Mouse (Mus musculus) cerebellum, adult (tissue): ENCODE results near the gene Sh3pxd2a.

Source experiments
- ATAC-seq: cut with Nextera tagmentation; 2 replicates; pipeline ENCODE4 v1.9.2; 2017; ENCODE audit warnings: mild to moderate bottlenecking, moderate library complexity, mixed read lengths; ENCODE audit not compliant: insufficient number of reproducible peaks, low FRiP score, low TSS enrichment

The Sh3pxd2a gene

GRCm38 (mm10) chr19:47222841-47223557 lies 241.2 kb downstream of the Sh3pxd2a start:
- ATAC-seq: peak; percentile 3

GRCm38 (mm10) chr19:47222154-47222840 lies 241.9 kb downstream of the Sh3pxd2a start:
- peak; percentile 54; the same call in 1 of the 2 replicates for ATAC-seq

GRCm38 (mm10) chr19:47221500-47222153 lies 242.6 kb downstream of the Sh3pxd2a start:
- no peak; the same call in 1 of the 2 replicates for ATAC-seq

- ATAC-seq: no peak
Observed at GRCm38 (mm10) chr19:47221006-47221405, 243.2 kb downstream of the Sh3pxd2a start.

- no peak for ATAC-seq
Observed at GRCm38 (mm10) chr19:47220232-47220631, 244.0 kb downstream of the Sh3pxd2a start.

- ATAC-seq: no peak
Observed at GRCm38 (mm10) chr19:47219622-47220021, 244.6 kb downstream of the Sh3pxd2a start.

- ATAC-seq: no peak
Observed at GRCm38 (mm10) chr19:47216766-47217165, 247.4 kb downstream of the Sh3pxd2a start.

GRCm38 (mm10) chr19:47213470-47213869 lies 250.7 kb downstream of the Sh3pxd2a start:
- no peak for ATAC-seq

- no peak for ATAC-seq
Observed at GRCm38 (mm10) chr19:47212401-47212800, 251.8 kb downstream of the Sh3pxd2a start.

- peak; percentile 81 for ATAC-seq
Observed at GRCm38 (mm10) chr19:47211609-47212312, 252.4 kb downstream of the Sh3pxd2a start.

- ATAC-seq: no peak
Observed at GRCm38 (mm10) chr19:47210432-47210831, 253.8 kb downstream of the Sh3pxd2a start.
